Mouse (Mus musculus): Measurements from ENCODE around the gene Luc7l.

DNA sequence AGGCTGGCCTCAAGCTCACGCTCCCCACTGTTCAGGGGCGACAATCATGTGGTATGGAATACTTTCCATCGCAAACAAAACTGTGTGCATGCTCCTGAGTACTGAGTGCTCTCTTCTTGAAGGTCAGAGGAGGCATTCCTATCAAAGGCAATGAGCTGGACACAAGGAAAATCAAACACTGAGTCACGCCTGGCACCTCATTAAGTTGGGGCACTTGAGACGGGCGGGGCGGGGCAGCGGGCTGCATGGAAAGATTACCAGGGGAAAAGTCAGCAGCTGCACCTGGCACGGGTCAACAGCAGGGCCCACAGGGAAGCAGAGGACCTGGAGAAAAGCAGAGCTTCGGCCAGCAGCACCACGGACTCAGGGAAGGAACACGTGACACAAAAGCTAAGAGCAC lies 27.5 kb upstream of the Luc7l start:
- no peak for TF ChIP-seq CTCF (IDR thresholded peaks at IDR 0.05; ENCODE audit: low read depth, low read length)
- TF ChIP-seq POLR2A (IDR thresholded peaks at IDR 0.05; ENCODE audit: extremely low read depth, insufficient read depth, low read length), result no peak
